Mouse (Mus musculus) forebrain, embryonic 10.5 days (tissue): ENCODE results near the gene Marf1. TPM values are rescaled to one million over a fixed set of nuclear protein-coding genes. Genes with fewer than 3 reads are reported as not detected.
"Not testable (repeated sequence)": the region's sequence is repeated elsewhere in the genome, so short reads cannot be mapped to it uniquely, and the experiment has no call there.

Experiments
- DNase-seq: peaks from one replicate; pipeline ENCODE4 v3.0.0-alpha.2; 2017; ENCODE audit warnings: low spot score; ENCODE audit errors: extremely low spot score
- H3K27ac ChIP-seq: fragments of 300-500 bp; sonication (generic); 2 replicates; pipeline ENCODE4 v1.5.1; 2016; ENCODE audit warnings: mild to moderate bottlenecking
- H3K27me3 ChIP-seq: fragments of 300-500 bp; sonication (generic); 2 replicates; pipeline ENCODE4 v1.6.1; 2016; ENCODE audit warnings: mild to moderate bottlenecking; ENCODE audit not compliant: poor library complexity, severe bottlenecking
- H3K36me3 ChIP-seq: fragments of 300-500 bp; sonication (generic); replicated peaks from 2 replicates; pipeline ENCODE4 v1.6.1; 2016; ENCODE audit warnings: mild to moderate bottlenecking, moderate library complexity
- H3K4me1 ChIP-seq: fragments of 300-500 bp; sonication (generic); 2 replicates; pipeline ENCODE4 v1.6.1; 2016
- H3K4me3 ChIP-seq: fragments of 300-500 bp; sonication (generic); 2 replicates; pipeline ENCODE4 v1.5.1; 2016; ENCODE audit warnings: mild to moderate bottlenecking, moderate library complexity
- H3K9me3 ChIP-seq: fragments of 300-500 bp; sonication (generic); 2 replicates; pipeline ENCODE4 v1.6.1; 2016; ENCODE audit warnings: mild to moderate bottlenecking, moderate library complexity
- WGBS: fragments of 180-500 bp; shearing (Covaris S2); methylation state at CpG from one replicate; pipeline ENCODE4 v1.1.7; 2016; 5-methylcytosine and 5-hydroxymethylcytosine counted together
- microRNA counts: library from miRNA; unstranded; fragments of <30 nt; microRNA quantifications from one replicate; lab custom pipeline; 2017
- microRNA-seq: library from miRNA; unstranded; fragments of <30 nt; microRNA quantifications from one replicate; pipeline ENCODE4, GENCODE M21; 2017
- polyA plus RNA-seq: library from polyadenylated mRNA; unstranded; fragments of >200 nt; fragmentation: Nextera tagmentation; extraction: Ambion mirVana; gene quantifications from 2 replicates; pipeline ENCODE4 v1.2.1, GENCODE M21; 2016

The Marf1 gene
- polyA plus RNA-seq, 1 experiment from 2014 or later: 14.6 TPM

DNA sequence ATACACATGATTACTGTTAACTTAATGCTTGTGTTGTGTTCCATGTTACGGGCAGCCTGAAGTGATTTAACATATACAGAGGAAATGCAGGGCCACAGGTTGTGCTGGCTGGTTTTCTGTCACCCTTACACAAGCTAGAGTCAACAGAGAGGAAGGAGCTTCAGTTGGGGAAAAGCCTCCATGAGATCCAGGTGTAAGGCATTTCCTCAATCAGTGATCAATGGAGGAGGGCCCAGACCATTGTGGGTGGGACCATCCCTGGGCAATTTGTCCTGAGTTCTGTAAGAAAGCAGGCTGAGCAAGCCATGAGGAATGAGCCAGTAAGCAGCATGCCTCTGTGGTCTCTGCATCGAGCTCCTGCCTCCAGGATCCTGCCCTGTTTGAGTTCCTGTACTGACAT is 71.4 kb downstream of the Marf1 start:
- Histone ChIP-seq H3K27me3 (no peaks in the 10 kb centered on the region), H3K9me3 (no peaks in the 10 kb centered on the region), H3K27ac (no peak overlapping the region), H3K36me3 (peaks cover 5% of the 10 kb centered on the region; the same call in 1 of the 2 replicates), H3K4me1 (no peaks in the 10 kb centered on the region), H3K4me3 (no peak overlapping the region)
- no peak for DNase-seq
- 89% methylated on average over 2 of the region's 2 CpGs for WGBS

DNA sequence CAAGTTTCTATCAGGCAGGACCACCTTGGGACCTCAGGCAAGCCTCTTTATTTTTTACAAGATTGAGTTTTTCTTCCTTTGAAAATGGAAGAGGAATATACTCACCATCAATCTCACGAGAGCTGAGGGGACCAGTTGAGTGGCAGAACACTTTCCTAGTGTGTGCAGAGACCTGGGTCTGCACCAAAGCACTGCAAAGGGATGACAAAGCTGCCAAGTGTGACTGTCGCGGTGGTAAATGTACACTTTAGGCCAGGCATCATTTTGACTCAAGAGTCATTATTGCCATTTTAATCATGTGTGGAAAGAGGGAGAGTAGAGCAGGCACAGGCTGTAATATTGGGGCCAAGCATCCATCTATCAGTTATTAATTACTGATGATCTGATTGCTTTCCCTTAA is 73.9 kb downstream of the Marf1 start:
- no peak overlapping the region for H3K27ac ChIP-seq
- whole genome bisulfite sequencing: 90% methylated on average over 3 of the region's 3 CpGs
- H3K27me3 ChIP-seq: no peaks in the 10 kb centered on the region
- no peaks in the 10 kb centered on the region for H3K4me1 ChIP-seq
- no peak overlapping the region for H3K4me3 ChIP-seq
- DNase-seq: no peak
- 0 out of 2 replicates have a peak, but pooled peaks cover 5% of the 10 kb centered on the region for H3K36me3 ChIP-seq
- no peaks in the 10 kb centered on the region for H3K9me3 ChIP-seq

DNA sequence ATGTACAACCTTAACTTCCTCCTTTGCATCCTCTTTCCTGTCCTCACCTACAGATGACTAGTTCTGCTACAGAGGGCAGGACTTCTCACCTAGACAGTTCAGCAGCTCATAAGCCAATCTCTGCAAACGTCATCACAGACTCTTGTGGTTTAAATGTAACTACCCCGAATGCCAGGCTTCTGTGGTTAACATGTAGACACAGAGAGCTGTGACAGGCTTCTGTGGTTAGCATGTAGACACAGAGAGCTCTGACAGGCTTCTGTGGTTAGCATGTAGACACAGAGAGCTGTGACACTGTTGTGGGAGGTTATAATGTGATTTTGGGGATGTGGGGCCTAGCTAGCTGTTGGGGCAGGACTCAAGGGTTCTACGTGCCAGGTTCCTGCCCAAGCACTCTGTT is 74.9 kb downstream of the Marf1 start:
- Histone ChIP-seq H3K27me3 (no peaks in the 10 kb centered on the region), H3K27ac (no peak overlapping the region), H3K4me1 (no peaks in the 10 kb centered on the region), H3K36me3 (no peaks in the 10 kb centered on the region), H3K4me3 (no peak overlapping the region), H3K9me3 (no peaks in the 10 kb centered on the region)
- no peak for DNase-seq
- 90% methylated on average over 3 of the region's 3 CpGs for WGBS

DNA sequence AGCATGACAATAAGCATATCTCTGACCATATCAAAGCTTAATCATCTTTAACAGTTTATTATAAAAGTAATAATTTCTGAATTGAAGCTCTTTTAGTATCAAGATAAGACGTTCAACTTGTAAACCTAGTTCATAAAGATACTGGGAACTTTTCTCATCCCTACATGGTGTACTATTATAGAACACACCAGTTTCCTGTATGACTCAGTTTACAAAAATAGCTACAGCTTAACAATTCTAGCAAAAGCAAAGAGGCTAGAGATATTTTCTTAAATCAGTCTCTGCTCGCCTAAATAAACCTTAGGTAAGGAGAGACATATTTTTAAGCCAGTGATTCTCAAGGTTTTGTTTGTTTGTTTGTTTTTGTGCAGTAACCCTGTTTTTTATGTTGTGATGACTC is 80.2 kb downstream of the Marf1 start:
- no peak for DNase-seq
- H3K4me1 ChIP-seq: no peaks in the 10 kb centered on the region
- H3K27me3 ChIP-seq: no peaks in the 10 kb centered on the region
- no peak overlapping the region for H3K27ac ChIP-seq
- H3K4me3 ChIP-seq: no peak overlapping the region
- WGBS: 90% methylated on average over 2 of the region's 2 CpGs
- 0 out of 2 replicates have a peak, but pooled peaks cover 4% of the 10 kb centered on the region for H3K9me3 ChIP-seq
- no peaks in the 10 kb centered on the region for H3K36me3 ChIP-seq

DNA sequence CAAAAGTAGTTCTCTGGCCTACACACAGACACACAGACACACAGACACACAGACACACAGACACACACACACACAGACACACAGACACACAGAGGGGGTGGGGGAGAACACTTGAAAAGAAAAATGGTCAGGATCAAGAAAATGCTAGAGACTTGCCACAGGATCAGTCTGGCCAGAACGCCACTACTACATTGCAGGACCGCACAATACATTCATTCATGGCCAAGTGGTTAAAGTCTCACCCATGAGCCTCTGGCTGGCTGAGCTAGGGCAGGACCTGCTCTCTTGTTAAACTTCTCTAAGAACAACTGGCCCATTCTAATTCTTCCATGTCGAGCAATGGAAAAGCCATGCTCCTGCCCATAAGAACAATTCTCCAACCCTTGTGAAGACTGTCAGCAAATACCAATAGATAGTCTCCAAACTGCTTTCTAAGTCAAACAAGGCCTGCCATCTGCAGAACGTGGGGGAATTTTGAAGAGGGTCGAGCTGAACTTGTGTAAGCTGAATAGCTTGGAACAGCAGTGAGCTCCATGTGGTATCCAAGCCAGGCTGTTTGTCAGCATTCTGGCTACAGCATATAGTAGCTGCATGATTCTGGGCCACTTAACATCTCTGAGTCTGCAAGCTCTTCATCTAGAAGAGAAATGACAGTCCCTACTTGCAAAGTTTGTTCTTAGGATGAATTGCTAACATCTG is 92.5 kb downstream of the Marf1 start:
- Histone ChIP-seq H3K4me1 (no peaks in the 10 kb centered on the region), H3K27ac (no peak overlapping the region), H3K36me3 (no peaks in the 10 kb centered on the region), H3K27me3 (no peaks in the 10 kb centered on the region), H3K9me3 (no peaks in the 10 kb centered on the region), H3K4me3 (no peak overlapping the region)
- 77% methylated on average over 5 of the region's 5 CpGs for WGBS
- no peak for DNase-seq

DNA sequence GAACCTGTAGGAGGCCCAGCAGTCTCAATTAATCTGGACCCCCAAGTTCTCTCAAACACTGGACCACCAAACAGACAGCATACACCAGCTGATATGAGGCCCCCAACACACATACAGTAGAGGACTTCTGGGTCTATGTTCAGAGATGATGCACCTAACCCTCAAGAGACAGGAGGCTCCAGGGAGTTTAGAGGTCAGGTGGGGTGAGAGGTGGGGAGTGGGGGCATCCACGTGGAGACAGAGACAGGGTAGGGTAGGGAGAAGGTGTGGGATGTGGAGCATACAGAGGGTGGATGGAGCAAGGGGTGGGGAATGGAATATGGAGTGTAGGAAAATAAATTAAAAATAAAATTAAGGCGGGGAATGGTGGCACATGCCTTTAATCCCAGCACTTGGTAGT is 94.5 kb downstream of the Marf1 start:
- not testable (repeated sequence) for H3K4me1 ChIP-seq, H3K27ac ChIP-seq, H3K4me3 ChIP-seq, DNase-seq, H3K36me3 ChIP-seq, H3K27me3 ChIP-seq, H3K9me3 ChIP-seq
- 84% methylated on average over 2 of the region's 2 CpGs for WGBS

DNA sequence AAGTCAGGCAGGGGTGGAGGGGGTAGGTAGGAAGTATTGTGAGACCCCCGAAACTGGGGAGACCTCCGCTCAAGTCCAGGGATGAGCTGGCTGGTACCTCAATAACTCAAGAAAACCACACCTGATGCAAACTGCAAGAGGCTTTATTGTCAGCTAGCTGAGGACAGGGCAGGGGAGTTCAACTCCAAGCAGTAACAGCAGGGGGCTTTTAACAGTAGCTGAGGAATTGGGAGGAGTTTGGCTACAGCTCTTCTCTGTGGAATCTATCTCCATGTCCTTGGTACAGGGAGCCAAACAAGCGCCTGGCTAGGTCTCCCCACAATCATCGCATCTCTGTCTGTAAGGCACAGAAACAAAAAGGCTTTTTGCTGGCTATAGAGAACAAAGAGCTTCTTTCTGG is 96.6 kb downstream of the Marf1 start:
- H3K27ac ChIP-seq, DNase-seq, H3K4me1 ChIP-seq, H3K27me3 ChIP-seq, H3K9me3 ChIP-seq, H3K36me3 ChIP-seq, H3K4me3 ChIP-seq: not testable (repeated sequence)
- 89% methylated on average over 4 of the region's 4 CpGs for WGBS

DNA sequence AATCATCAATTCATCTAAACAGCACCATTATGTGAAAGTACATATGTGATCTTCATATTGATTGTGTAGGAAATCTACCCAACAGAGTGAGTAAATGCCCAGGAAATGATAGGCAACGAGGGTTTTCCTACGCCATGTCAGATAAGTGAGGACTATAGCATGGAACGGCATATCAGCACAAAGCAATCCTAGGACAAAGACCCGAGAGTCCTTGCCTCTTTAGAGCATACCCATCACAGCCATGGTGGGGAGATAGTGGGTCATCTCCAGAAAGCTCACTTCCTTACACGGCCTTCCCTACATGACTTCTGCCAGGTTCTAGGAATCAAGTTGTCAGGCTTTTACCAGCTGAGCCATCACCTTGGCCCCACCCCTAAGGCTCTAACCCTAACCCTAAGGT is 103.3 kb downstream of the Marf1 start:
- H3K4me1 ChIP-seq: peaks cover 44% of the 10 kb centered on the region
- no peaks in the 10 kb centered on the region for H3K36me3 ChIP-seq
- no peaks in the 10 kb centered on the region for H3K9me3 ChIP-seq
- no peak overlapping the region for H3K4me3 ChIP-seq
- H3K27me3 ChIP-seq: peaks cover 8% of the 10 kb centered on the region; the same call in 1 of the 2 replicates
- no peak for DNase-seq
- no peak overlapping the region for H3K27ac ChIP-seq
- WGBS: 83% methylated on average over 5 of the region's 5 CpGs

MicroRNAs encoded within 50 kb of the gene (microRNA counts, 519-probe panel; counts per million panel counts)
- microRNA mmu-miR-484 (lab: Ali Mortazavi, UCI): 3,617 counts per million, percentile 74 among the panel's probes with 10 or more counts

Small RNA genes lying within 50 kb of the gene (microRNA-seq; reads per million reads assigned to microRNA genes)
- gene Gm27671 (not detected), gene Mir484 (2,327 reads per million, percentile 82 among the genes with 10 or more reads in this experiment)

Other genes with a start within 250 kb of the Marf1 start
- 13.1 and 15.0 TPM in 2 replicates for gene 2900011O08Rik, start 176.7 kb downstream of the Marf1 start, polyA plus RNA-seq
- 0.95 and 1.7 TPM in 2 replicates for gene Ifitm7, start 176.5 kb downstream of the Marf1 start, polyA plus RNA-seq
- gene Nde1, start 76 bp downstream of the Marf1 start, polyA plus RNA-seq: 214 and 215 TPM in 2 replicates
- gene Myh11, start 128.0 kb upstream of the Marf1 start, polyA plus RNA-seq: 0.06 TPM in 1 of 2 replicates, not detected in the other
- gene Fopnl, start 154.1 kb upstream of the Marf1 start, polyA plus RNA-seq: 141 and 149 TPM in 2 replicates
- 9.8 and 10.4 TPM in 2 replicates for gene Abcc1, start 198.2 kb upstream of the Marf1 start, polyA plus RNA-seq